Mouse (Mus musculus): ENCODE measurements at regions not wholly inside any gene's neighbourhood (a gene's known extent, or its start where the extent isn't known, plus 50 kb on each side); places are given as distances from the start of the nearest gene placed in this dataset.

- H3ac ChIP-seq (ENCODE audit: control insufficient read depth, insufficient read length, low read depth): no peak overlapping the region
- H3K27me3 ChIP-seq (ENCODE audit: control insufficient read depth, insufficient read depth, insufficient read length): no peaks in the 10 kb centered on the region
- H3K36me3 ChIP-seq (ENCODE audit: control insufficient read depth, insufficient read depth): no peaks in the 10 kb centered on the region
- TF ChIP-seq MYOG (IDR thresholded peaks at IDR 0.05; ENCODE audit: control insufficient read depth, extremely low read depth, insufficient read length) (no peak), CEBPB (IDR thresholded peaks at IDR 0.05; ENCODE audit: low read depth) (no peak), MAX (IDR thresholded peaks at IDR 0.05) (no peak), CTCF (IDR thresholded peaks at IDR 0.05; ENCODE audit: control insufficient read depth, insufficient read depth, insufficient read length) (no peak), MYOD1 (IDR thresholded peaks at IDR 0.05; ENCODE audit: control insufficient read depth, insufficient read length, low read depth) (no peak), USF1 (IDR thresholded peaks at IDR 0.05; ENCODE audit: low read depth) (no peak), FOSL1 (IDR thresholded peaks at IDR 0.05; ENCODE audit: insufficient read depth, low read length, poor library complexity, severe bottlenecking) (no peak)
- H3K4me3 ChIP-seq (ENCODE audit: insufficient read depth, poor library complexity, severe bottlenecking): no peak overlapping the region
- H3K79me3 ChIP-seq (ENCODE audit: low read depth): no peaks in the 10 kb centered on the region
- no peaks in the 10 kb centered on the region for H3K79me2 ChIP-seq (ENCODE audit: control insufficient read depth, insufficient read depth)
Observed at GRCm38 (mm10) chr12:25299603-25300471, 202.9 kb upstream of the Id2 start.

DNA sequence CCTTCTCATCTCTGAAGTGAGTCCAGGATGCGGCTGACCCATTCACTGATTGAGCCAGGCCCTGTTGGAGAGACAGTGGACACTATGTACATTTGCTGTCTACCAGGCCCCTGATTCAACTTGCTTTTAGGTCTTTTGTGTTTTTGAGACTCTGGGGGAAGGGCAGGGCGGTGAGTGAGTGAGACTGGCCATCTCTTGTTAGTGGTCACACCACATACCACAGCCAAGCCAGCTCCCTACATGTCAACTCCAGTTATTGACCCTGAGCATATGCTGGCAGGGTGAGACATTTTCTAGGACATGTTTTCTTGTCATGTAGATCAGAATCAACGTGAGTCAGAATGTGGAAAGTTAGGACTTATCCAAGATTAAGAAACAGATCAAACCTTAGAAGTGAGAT, 201.8 kb upstream of the Id2 start:
- Histone ChIP-seq H3ac (ENCODE audit: control insufficient read depth, insufficient read length, low read depth) (no peak overlapping the region), H3K79me3 (ENCODE audit: low read depth) (no peaks in the 10 kb centered on the region), H3K79me2 (ENCODE audit: control insufficient read depth, insufficient read depth) (no peaks in the 10 kb centered on the region), H3K27me3 (ENCODE audit: control insufficient read depth, insufficient read depth, insufficient read length) (no peaks in the 10 kb centered on the region), H3K4me3 (ENCODE audit: insufficient read depth, poor library complexity, severe bottlenecking) (no peak overlapping the region), H3K36me3 (ENCODE audit: control insufficient read depth, insufficient read depth) (no peaks in the 10 kb centered on the region)
- no peak for TF ChIP-seq CTCF (IDR thresholded peaks at IDR 0.05; ENCODE audit: control insufficient read depth, insufficient read depth, insufficient read length)
- no peak for TF ChIP-seq CEBPB (IDR thresholded peaks at IDR 0.05; ENCODE audit: low read depth)
- no peak for TF ChIP-seq USF1 (IDR thresholded peaks at IDR 0.05; ENCODE audit: low read depth)
- no peak for TF ChIP-seq MYOD1 (IDR thresholded peaks at IDR 0.05; ENCODE audit: control insufficient read depth, insufficient read length, low read depth)
- no peak for TF ChIP-seq FOSL1 (IDR thresholded peaks at IDR 0.05; ENCODE audit: insufficient read depth, low read length, poor library complexity, severe bottlenecking)
- TF ChIP-seq MYOG (IDR thresholded peaks at IDR 0.05; ENCODE audit: control insufficient read depth, extremely low read depth, insufficient read length): no peak
- TF ChIP-seq MAX (IDR thresholded peaks at IDR 0.05): no peak

DNA sequence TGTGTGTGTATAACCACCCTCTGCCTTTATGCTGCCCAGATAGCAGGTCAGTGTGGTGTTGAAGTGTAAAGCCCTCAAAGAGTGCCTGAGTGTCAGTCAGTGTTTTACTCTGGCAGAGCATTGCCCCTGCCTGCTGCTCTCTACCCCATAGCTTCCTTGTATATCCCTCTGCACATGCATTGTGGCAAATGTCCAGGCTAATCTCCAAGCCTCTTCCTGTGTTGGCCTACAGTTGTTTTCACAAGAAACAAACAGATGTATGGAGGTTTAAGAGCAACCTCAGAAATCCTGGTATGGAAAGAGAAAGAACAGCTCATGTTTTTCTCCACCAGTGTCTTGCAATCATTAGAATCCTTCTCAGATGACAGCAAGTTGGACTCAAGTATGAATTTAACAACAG, 201.0 kb upstream of the Id2 start:
- Histone ChIP-seq H3K4me3 (ENCODE audit: insufficient read depth, poor library complexity, severe bottlenecking) (no peak overlapping the region), H3K79me2 (ENCODE audit: control insufficient read depth, insufficient read depth) (no peaks in the 10 kb centered on the region), H3K79me3 (ENCODE audit: low read depth) (no peaks in the 10 kb centered on the region)

GRCm38 (mm10) chr12:25296648-25297047, 199.7 kb upstream of the Id2 start:
- no peaks in the 10 kb centered on the region for H3K27me3 ChIP-seq (ENCODE audit: control insufficient read depth, insufficient read depth, insufficient read length)
- TF ChIP-seq FOSL1 (IDR thresholded peaks at IDR 0.05; ENCODE audit: insufficient read depth, low read length, poor library complexity, severe bottlenecking) (no peak), MYOG (IDR thresholded peaks at IDR 0.05; ENCODE audit: control insufficient read depth, extremely low read depth, insufficient read length) (no peak), CTCF (IDR thresholded peaks at IDR 0.05; ENCODE audit: control insufficient read depth, insufficient read depth, insufficient read length) (no peak), CEBPB (IDR thresholded peaks at IDR 0.05; ENCODE audit: low read depth) (no peak), USF1 (IDR thresholded peaks at IDR 0.05; ENCODE audit: low read depth) (no peak), MAX (IDR thresholded peaks at IDR 0.05) (no peak), MYOD1 (IDR thresholded peaks at IDR 0.05; ENCODE audit: control insufficient read depth, insufficient read length, low read depth) (no peak)

More for the DNA sequence above, 201.0 kb upstream of the Id2 start:
- no peak overlapping the region for H3ac ChIP-seq (ENCODE audit: control insufficient read depth, insufficient read length, low read depth)
- H3K27me3 ChIP-seq (ENCODE audit: control insufficient read depth, insufficient read depth, insufficient read length): no peaks in the 10 kb centered on the region
- H3K36me3 ChIP-seq (ENCODE audit: control insufficient read depth, insufficient read depth): no peaks in the 10 kb centered on the region
- no peak for TF ChIP-seq USF1 (IDR thresholded peaks at IDR 0.05; ENCODE audit: low read depth)
- TF ChIP-seq CEBPB (IDR thresholded peaks at IDR 0.05; ENCODE audit: low read depth): no peak
- TF ChIP-seq MYOG (IDR thresholded peaks at IDR 0.05; ENCODE audit: control insufficient read depth, extremely low read depth, insufficient read length): no peak
- TF ChIP-seq FOSL1 (IDR thresholded peaks at IDR 0.05; ENCODE audit: insufficient read depth, low read length, poor library complexity, severe bottlenecking): no peak
- TF ChIP-seq MYOD1 (IDR thresholded peaks at IDR 0.05; ENCODE audit: control insufficient read depth, insufficient read length, low read depth): no peak
- no peak for TF ChIP-seq MAX (IDR thresholded peaks at IDR 0.05)
- no peak for TF ChIP-seq CTCF (IDR thresholded peaks at IDR 0.05; ENCODE audit: control insufficient read depth, insufficient read depth, insufficient read length)

GRCm38 (mm10) chr12:25294179-25295025, 197.5 kb upstream of the Id2 start:
- Histone ChIP-seq H3K4me3 (ENCODE audit: insufficient read depth, poor library complexity, severe bottlenecking) (no peak overlapping the region), H3K79me3 (ENCODE audit: low read depth) (no peaks in the 10 kb centered on the region), H3K27me3 (ENCODE audit: control insufficient read depth, insufficient read depth, insufficient read length) (no peaks in the 10 kb centered on the region), H3ac (ENCODE audit: control insufficient read depth, insufficient read length, low read depth) (no peak overlapping the region), H3K36me3 (ENCODE audit: control insufficient read depth, insufficient read depth) (no peaks in the 10 kb centered on the region), H3K79me2 (ENCODE audit: control insufficient read depth, insufficient read depth) (no peaks in the 10 kb centered on the region)
- TF ChIP-seq MYOD1 (IDR thresholded peaks at IDR 0.05; ENCODE audit: control insufficient read depth, insufficient read length, low read depth) (no peak), MAX (IDR thresholded peaks at IDR 0.05) (no peak), CTCF (IDR thresholded peaks at IDR 0.05; ENCODE audit: control insufficient read depth, insufficient read depth, insufficient read length) (no peak), USF1 (IDR thresholded peaks at IDR 0.05; ENCODE audit: low read depth) (no peak), CEBPB (IDR thresholded peaks at IDR 0.05; ENCODE audit: low read depth) (no peak)

More at GRCm38 (mm10) chr12:25296648-25297047, 199.7 kb upstream of the Id2 start:
- H3K79me3 ChIP-seq (ENCODE audit: low read depth): no peaks in the 10 kb centered on the region
- no peaks in the 10 kb centered on the region for H3K79me2 ChIP-seq (ENCODE audit: control insufficient read depth, insufficient read depth)
- no peak overlapping the region for H3ac ChIP-seq (ENCODE audit: control insufficient read depth, insufficient read length, low read depth)
- H3K36me3 ChIP-seq (ENCODE audit: control insufficient read depth, insufficient read depth): no peaks in the 10 kb centered on the region
- no peak overlapping the region for H3K4me3 ChIP-seq (ENCODE audit: insufficient read depth, poor library complexity, severe bottlenecking)
